Mouse (Mus musculus) CD4-positive helper T cell, adult 2 months (primary cell): ENCODE results near the gene D630023F18Rik.

Experiments used
- DNase-seq: peaks from one replicate; pipeline ENCODE4 v3.0.0-alpha.2; 2012; ENCODE audit warnings: low read depth, missing footprints, low spot score

D630023F18Rik gene

DNA sequence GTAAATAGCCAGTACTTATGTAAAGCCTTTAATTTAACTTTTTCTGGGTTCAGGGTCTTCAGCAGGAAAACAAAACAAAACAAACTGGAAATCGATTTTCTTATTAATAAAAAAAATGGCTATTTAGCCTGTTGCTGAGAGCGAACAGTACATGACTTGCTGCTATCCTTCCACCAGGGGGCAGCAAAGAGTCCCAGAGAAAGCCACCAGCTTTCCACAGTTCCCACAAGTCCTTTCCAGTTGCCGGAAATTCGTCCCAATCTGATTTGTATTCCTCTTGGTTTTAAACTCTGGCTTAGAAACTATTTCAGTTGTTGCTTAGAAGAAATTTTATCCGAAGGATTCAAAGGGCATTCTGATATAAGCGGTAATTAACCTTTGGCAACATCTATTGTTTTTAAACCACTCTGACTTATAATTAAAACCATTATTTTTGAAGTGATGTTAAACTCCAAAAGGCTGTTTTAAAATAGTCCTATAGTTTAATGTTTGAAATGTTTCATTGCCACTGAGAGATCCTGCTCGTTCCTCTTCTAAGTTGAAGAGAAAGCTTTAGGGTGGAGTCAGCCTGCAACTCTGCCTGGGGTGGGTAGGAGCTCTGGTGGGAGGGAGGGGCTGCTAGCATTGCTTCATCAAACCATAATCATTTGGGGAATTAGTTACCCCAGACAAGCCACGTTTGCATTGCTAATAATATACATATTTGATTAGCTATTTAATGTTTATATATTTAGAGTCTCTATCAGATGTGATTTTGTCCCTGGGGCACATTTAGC, 10.8 kb downstream of the D630023F18Rik start:
- peak; percentile 33 for DNase-seq

DNA sequence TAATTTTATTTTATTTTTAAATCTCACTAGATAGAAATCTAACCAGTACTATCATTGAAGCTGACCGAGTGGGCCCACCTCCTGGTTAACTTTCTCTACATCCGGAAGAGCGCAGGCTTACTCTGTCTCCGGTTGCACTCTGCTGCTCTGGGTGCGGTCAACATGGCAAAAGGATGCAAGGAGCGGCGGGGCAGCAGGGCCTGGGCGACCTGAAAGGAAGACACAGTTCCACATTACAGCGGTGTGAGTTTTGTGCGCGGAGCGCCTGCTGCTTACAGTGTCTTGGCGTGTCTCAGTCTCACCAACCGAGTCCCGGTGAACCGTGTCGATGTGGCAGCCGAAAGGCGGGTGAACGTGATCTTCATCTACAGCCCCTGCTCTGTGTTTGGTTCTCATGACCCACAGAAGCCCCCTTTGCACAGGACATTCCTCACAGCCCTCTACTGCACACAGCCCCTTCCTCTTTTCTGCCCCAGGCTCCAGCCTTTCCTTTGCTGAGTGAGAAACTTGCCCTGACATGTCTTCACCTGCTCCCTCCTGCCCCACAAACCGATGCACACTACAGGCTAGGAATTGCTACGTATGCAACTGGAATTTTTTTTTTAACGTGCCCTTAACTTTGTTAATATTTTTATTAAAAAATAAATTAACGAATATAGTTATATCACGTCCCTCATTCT, 13.1 kb downstream of the D630023F18Rik start:
- DNase-seq, result no peak

- no peak for DNase-seq
These were observed 13.8 kb downstream of the D630023F18Rik start for GRCm38 (mm10) chr1:65109196-65109595.

GRCm38 (mm10) chr1:65107654-65108279, 15.2 kb downstream of the D630023F18Rik start:
- DNase-seq, result no peak

- no peak for DNase-seq
These were observed 19.7 kb downstream of the D630023F18Rik start, which contains the start of gene Cryga for GRCm38 (mm10) chr1:65103273-65103672. Gene Cryga (minus strand): TSS chr1:65103373.

DNA sequence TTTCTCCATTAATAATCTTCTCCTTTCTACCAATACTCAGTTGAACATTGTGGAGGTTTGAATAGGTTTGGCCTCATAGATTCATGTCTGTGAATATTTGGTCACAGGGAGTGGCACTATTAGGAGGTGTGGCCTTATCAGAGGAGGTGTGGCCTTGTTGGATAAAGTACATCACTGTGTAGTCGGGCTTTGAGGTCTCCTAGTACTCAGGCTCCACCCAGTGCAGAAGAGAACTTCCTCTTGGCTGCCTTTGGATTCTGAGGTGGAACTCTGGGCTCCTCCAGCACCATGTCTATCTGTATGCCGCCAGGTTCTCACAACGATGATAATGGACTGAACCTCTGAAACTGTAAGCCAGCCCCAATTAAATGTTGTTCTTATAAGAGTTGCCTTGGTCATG, 26.1 kb downstream of the D630023F18Rik start:
- DNase-seq, result no peak

DNA sequence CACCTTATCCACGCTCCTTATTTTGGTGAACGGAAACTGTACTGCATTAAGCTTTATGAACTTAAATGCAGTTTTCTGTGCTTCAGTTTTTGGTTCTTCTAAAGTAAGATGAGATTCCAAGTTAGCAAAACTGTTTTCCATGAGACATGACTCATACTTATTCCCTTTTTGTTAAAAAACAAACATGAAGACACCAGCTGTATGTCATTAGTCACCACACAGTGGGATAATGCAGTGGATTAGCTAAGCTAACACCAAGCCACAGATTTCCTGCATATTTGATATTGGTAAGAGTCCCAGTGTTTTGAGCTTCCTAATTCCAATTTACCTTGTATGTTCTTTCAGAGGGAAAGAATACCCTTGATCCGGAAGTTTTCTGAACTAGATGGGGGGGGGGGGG, 31.4 kb downstream of the D630023F18Rik start:
- no peak for DNase-seq

DNA sequence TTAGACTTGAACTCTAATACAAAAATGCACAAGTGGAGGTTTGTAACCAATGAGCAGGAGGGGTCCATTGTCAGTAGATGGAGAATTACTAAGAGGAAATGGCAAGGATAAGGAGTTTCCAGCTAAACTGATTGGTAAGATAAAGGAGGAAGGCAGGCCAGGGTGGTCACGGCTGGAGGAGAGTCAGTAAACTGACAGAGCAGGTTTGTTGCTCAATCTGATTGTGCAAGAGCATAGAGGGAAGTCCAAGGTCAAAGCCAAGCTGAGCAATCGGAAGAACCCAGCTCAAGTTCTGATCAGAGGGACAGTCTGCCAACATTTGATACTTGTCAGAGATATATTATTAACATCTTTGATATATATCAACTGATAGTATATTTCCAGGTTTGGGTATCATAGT, 32.6 kb downstream of the D630023F18Rik start:
- DNase-seq, result no peak

DNA sequence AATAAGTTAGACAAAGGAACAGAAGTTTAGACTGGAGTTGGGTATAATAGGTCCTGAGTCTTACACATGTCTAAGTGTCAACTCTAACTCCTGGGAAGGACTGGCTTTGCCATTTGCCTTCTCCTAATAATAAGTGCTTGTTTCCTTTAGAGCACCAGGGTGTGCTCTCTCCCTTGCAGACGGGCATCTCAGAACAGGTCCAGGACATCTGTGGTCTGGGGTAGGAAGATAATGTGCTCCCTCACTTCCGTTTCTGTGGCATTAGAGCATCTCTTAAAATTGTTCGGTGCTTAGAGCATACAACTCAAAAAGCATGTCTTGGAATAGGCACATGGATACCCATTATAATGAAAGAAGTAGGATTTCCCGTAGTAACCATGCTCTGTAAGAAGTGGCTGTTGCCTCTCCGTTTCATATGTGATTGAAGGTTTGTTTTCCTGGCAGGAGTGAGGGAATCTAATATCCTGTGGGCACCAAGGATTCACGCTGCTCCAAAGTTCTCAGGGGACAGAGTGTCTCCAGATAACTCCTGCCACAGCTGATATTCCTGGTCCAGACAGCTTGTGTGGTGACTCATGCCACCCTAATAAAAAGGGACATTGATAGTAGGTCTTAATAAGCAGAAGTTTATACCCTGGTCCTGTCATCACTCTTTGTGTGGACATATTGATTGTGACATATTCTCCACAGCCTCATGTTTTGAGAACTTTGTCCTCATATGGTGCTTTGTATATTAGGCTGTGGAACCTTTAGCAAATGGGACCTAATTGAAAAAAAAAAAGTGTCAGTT, 34.3 kb downstream of the D630023F18Rik start:
- DNase-seq, result no peak

- DNase-seq, result no peak
These were observed 40.8 kb downstream of the D630023F18Rik start, which contains the start of gene Crygb for GRCm38 (mm10) chr1:65082188-65082587. Gene Crygb (minus strand): TSS chr1:65082288.

- DNase-seq, result no peak
These were observed 47.4 kb downstream of the D630023F18Rik start for GRCm38 (mm10) chr1:65075607-65076006.

DNA sequence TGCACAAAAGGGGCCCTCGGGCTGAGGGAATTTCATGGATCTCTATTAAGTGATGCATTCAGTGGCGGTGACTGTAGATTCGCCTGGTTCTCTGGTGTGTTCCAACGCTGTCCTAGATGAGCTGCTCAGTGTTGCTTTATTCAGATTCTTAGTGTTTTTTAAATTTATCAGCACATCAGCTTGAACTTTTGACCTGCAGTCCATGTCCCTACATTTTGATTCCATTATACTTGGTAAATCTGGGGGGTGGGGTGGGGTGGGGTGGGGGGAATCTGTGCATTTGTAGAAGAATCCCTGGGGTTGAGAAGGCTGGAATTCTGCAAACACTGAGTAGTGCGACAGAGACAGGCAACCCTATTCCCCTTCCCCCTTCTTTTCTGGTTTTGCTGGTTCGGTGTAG, 49.4 kb downstream of the D630023F18Rik start, which contains the start of gene Crygc:
Gene Crygc (minus strand): TSS at position 101 of the 400 bp plus-strand sequence.
- DNase-seq, result no peak

GRCm38 (mm10) chr1:65067842-65068241, 55.2 kb downstream of the D630023F18Rik start:
- no peak for DNase-seq

DNA sequence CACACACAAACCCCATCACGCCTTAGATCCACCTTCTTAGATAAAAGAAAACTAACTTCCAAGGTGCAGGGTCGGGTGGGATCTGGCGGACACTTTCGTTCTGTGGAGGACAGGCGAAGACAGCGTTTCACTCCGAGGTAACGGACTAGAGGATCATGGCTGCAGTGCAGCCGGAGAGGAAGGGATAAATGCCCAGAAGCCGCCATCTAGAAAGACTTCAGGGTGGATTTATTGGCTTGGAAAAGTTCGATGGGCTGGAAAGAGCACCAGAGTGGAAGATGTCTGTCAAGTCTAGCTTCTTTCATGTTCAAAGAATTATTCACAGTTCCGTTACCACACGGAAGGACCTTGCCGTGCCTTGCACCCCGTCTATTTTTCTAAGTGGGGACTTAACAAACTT, 58.8 kb downstream of the D630023F18Rik start:
- no peak for DNase-seq

- no peak for DNase-seq
These were observed 59.7 kb downstream of the D630023F18Rik start, which contains the start of gene Crygd for GRCm38 (mm10) chr1:65063352-65063751. Gene Crygd (minus strand): TSS chr1:65063452.
